Mouse (Mus musculus) brain, embryonic 18.5 days (tissue): Measurements from ENCODE around the gene Hs3st6.

Source experiments
- DNase-seq: peaks from one replicate; pipeline ENCODE4 v3.0.0-alpha.2; 2012; ENCODE audit warnings: low read depth, low spot score

Hs3st6 gene

DNA sequence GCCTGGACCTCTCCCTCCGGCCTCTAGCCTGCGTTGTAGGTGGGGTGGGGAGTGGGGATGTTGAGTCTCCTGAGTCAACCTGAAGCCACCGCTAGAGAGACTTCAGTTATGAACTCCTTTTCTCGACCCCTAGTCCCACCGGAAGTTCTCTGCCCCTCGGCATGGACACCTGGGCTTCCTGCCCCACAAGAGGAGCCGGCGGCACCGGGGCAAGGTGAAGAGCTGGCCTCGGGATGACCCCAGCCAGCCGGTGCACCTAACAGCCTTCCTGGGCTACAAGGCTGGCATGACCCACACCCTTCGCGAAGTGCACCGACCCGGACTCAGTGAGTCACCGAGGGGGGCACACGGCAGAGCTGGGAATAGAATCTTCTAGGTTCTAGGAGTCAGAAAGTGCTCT lies 24.6 kb upstream of the Hs3st6 start:
- DNase-seq: no peak

DNA sequence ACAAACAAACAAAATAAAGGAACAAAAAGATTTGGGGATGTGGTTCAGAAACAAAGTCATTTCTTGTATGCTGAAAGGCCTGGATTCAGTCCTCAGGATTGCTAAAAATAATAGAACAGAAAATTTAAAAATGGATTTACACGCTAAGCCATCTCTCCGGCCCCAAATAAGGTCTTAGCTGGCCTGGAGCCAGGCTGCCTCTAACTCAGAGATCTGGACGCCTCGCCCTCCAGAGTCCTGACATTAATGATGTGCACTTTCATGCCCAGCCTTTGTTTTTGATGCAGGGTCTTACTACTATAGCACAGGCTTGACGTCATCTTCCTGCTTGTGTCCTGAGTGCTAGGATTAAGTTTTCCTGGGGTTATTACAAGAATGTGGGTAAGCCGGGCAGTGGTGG lies 23.7 kb upstream of the Hs3st6 start:
- DNase-seq: no peak

DNA sequence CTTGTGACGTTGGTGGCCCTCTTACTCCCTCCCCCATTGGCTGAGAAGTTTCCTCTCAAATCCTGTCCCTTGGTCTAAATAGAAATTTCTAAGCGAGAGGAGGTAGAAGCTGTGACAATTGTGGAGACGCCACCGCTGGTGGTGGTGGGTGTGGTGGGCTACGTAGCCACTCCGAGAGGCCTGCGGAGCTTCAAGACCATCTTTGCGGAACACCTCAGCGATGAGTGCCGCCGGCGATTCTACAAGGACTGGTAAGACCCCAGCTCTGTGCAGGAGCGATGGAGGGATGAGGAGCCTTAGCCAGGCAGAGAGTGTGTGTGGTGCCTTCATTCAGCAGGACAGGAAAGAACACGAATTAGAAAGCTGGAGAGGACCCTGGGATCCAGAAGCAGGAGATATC lies 22.0 kb upstream of the Hs3st6 start:
- no peak for DNase-seq

DNA sequence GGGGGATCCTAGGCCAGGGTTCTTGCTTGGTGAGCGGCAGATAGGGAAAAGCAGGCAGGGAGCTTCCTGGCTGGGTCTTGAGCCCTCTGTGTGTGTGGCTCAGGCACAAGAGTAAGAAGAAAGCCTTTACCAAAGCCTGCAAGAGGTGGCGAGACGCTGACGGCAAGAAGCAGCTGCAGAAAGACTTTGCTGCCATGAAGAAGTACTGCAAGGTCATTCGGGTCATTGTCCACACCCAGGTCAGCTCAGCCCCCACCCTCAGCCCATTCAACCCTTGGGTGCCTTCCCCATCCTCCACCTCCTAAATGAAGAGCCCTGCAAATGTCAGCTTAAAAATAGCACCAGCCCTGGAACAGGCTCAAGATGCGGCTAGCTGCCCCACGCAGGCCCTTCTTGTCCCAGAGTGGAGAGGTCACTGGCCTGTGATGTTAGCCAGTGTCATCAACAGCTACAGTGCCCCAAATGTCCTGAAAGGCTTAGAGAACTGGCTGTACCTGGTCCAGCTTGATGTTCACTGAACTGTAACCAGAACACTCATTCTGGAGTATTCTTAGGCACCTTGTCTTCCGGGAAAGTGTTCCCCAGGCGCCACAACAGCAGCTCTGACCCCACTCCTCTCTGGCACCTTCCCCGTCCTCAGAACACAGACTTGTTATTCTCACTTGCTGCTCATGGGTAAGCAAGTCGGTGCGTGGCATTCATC lies 20.4 kb upstream of the Hs3st6 start:
- no peak for DNase-seq

DNA sequence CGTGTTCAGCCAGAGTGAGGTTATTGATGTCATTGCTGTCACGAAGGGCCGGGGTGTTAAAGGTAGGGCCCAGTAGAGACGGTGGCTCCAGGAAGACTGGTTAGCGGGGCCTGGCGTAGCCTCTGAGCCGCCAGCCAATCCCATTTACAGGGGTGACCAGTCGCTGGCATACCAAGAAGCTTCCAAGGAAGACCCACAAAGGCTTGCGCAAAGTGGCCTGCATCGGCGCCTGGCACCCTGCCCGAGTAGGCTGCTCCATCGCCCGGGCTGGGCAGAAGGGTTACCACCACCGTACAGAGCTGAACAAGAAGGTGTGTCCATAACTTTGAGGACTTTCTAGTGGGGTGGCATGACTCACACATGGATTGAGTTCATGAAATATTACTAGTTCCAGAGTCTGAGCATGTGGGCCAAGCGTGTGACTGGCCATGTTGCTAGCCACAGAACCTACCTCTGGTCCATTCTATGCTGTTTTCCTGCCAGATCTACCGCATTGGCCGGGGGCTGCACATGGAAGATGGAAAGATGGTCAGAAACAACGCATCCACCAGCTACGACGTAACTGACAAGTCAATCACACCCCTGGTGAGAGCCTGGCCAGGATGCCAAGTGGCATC lies 19.2 kb upstream of the Hs3st6 start:
- no peak for DNase-seq

DNA sequence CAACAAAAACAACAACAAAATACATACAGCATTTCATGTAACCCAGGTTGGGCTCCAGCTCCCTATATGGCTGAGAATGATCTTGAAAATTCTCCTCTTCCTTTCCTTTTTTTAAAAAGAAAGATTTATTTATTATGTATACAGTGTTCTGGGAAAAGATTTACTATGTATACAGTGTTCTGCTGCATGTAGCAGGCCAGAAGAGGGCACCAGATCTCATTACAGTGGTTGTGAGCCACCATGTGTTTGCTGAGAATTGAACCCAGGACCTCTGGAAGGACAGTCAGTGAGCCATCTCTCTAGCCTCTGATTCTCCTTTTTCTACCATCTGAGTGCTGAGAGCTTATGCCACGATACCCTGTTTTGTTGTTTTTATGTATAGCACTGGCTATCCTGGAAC lies 18.3 kb upstream of the Hs3st6 start:
- DNase-seq: no peak

DNA sequence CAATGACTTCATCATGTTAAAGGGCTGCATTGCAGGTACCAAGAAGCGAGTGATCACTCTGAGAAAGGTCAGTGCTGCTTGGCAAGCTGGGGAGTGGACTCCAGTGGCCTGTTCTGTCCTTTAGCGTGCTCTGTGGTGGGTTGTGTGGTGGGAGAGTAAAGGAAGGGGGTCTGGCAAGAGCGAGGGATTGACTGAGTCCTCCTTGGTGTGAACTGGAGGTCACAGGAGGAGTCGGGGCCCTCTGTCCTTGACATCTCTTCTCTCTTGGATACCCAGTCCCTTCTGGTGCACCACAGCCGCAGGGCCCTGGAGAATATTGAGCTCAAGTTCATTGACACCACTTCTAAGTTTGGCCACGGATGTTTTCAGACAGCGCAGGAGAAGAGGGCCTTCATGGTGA lies 17.3 kb upstream of the Hs3st6 start:
- DNase-seq: no peak

DNA sequence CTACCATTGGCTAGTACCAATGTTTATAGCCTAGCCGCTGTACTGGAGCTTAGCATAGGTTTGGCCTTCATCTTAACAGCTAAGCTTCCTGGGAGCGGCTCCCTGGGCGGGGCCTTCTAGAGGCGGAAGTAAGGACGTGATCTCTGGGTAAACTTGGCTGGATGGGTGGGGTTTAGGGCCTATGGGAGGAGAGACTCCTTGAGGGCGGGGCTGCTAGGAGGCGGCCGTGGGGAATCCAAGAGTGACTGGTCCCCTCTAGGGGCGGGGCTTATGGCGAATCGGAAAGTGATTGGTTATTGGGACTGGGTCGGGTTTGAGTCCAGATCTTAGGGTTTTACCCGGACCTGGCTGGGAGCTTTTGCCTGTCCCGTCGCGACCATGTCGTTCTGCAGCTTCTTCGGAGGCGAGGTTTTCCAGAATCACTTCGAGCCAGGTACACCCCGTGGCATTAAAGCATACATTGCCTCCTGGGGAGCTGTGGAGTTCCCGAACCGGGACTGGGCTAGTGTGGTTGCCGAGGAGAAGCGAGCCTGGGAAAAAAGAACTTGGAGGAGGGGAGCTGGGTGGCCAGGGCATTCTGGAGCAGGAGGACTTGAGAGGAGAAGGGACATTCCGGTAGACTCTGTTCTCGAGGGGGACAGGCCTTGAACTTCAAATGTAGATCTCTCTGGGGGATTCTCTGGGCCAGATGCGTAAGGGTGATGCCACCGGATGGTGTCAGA lies 16.3 kb upstream of the Hs3st6 start, which contains the start of gene Msrb1:
Gene Msrb1, plus strand, starts transcription at position 313 of the 722 bp plus-strand sequence.
- DNase-seq: peak; percentile 89

DNA sequence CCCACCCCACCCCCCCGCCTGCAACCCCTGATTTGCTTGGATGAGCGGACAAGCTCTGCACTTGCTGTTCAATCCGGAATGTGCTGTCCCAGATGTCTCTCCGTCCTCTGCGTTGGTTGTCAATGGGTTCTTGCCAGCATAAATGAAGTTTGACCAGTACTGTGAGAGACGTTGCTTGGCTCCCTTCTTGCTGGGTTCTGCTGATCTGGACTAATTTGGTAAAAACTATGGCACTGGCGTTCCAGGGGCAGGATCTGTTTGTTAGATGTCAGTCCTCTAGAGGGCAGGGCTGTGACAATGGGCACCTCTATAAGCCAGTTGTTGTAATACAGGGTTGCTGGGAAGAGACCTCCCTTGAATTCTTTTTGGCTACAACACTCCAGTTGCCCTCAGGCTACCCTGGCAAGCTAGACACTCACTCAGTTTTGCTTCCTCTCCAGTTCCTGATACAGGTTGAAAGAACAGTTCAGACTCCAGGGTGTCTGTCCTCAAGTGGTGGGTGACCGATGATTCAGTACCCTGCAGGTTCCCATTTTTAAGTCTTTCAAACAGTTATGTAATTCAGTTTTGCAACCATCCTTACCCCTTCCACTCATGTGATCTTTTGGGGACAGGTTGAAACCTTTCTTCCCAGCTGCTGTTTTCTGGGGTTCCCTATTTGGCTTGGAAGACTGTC lies 15.5 kb upstream of the Hs3st6 start:
- no peak for DNase-seq

DNA sequence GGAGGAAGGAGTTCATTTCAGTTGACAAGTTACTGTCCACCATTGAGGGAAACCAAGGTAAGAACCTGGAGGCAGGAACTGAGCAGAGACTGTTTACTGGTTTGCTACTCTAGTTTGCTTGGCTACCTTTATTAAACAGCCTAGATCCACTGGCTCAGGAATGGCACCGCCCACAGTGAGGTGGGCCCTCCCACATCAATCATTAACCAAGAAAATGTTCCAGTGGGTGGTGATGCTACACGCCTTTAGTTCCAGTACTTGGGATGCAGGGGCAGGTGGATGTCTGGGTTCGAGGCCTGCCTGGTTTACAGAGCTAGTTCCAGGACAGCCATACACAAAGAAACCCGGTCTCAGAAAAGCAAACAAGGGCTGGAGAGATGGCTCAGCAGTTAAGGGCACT lies 14.6 kb upstream of the Hs3st6 start:
- no peak for DNase-seq

DNA sequence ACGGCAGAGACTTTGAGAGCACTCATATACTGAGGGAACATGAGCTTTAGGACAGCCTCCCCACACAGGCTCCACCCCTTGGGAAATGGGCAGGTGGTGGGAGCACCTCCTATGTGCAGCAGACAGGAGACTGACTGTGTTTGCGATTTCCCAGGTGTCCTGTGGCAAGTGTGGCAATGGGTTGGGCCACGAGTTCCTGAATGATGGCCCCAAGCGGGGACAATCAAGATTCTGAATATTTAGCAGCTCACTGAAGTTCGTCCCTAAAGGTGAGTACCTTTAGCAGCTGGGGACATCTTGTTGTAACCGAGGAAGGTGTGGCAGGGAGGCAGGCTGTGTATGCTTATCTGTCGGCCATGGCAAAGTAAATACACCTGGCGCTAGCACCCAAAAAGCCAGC lies 12.9 kb upstream of the Hs3st6 start:
- DNase-seq: no peak

DNA sequence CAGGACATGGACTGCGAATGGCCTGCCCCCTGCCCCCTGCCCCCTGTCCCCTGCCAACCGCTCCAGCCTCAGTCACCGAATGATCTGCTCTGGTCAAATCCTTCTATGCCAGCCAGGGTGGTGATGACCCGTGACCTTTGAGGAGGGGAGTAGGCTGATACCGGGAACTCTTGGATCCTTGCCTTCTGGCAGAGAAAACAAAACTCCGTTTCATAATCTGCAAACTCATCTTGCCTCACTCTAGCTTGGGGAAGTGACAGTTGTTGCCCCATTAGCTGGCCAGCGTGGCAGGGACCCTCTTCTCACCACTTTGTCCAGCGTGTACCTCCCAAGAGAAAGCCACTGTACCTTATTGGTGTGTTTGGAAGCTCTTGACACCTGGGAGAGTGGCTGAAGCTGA lies 10.5 kb upstream of the Hs3st6 start:
- DNase-seq: no peak

DNA sequence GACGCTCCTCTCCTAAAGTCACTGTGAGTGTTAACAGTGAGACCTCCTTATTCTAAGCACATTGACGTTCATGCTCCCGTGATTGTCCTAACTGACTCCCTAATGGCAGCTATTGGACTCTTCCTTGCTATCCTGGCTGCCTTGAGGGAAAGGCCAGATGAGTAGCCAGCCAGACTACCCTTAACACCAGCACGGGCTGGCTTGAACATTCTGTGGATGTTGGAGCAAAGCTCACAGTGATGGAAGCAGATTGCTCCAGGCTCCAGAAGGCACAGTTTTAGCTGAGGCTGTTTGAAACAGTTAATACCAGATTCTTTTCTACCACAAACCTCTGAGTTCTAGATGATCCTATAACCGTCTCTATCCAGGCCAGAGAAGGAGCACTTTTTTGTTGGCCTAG lies 8.9 kb upstream of the Hs3st6 start:
- DNase-seq: no peak

DNA sequence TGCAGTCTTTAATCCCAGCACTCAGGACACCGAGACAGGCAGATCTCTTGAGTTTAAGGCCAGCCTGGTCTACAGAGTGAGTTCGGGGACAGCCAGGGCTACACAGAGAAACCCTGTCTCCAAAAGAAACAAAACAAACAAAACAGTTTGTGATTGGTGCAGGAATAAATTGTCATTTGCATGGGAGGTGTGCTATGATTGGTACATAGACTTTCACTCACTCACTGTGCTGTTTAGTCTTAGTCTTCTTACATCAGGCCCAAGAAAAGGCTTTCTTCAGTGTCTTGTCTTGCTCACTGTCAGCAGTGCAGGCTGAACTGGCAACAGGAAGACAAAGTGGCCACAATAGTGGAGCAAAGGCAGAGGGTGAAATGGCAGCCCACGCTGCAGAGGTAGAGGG lies 8.4 kb upstream of the Hs3st6 start:
- no peak for DNase-seq

DNA sequence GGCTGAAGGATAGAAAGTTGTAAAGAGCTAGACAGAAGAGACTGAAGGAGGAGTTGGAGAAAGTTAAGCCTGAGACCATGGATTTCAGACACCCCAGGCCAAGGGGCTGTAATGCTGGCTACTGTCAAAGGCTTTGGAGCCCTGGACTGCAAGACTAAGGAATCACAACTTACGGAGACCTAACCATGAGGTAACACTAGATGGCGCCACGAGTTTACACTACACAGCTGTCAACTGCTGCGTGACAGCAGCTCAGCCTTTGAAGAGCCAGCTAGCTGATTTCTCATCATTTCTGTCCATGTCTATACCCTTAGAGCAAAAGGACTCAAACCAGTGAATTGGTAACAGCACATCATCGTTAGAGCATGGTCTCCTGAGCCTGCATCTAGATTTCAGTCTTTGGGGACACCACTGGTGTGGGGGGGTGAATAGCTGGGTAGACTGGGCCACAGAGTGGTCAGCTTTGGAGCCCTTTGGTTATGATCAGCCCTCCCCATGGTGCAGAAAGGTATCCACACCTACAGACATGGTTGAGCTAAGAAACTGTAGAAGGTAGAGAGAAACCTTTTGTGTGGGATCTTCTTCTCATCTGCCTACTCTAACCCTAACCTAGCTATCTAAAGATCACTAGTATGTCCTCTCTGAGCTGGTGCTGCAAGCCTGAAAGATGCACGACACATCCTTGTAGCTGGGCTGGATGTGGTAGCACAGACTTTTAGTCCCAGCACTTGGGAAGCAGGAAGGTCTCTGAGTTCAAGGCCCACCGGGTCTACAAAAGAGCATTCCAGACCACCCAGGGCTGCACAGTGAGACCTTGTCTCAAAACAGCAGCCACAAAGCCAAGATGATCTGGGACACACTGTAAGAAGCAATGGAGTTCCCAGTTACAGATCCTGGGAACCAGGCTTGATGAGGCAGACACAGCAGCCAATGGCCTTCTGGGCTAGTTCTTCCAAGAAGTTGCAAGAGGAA lies 7.0 kb upstream of the Hs3st6 start:
- peak; percentile 60 for DNase-seq

DNA sequence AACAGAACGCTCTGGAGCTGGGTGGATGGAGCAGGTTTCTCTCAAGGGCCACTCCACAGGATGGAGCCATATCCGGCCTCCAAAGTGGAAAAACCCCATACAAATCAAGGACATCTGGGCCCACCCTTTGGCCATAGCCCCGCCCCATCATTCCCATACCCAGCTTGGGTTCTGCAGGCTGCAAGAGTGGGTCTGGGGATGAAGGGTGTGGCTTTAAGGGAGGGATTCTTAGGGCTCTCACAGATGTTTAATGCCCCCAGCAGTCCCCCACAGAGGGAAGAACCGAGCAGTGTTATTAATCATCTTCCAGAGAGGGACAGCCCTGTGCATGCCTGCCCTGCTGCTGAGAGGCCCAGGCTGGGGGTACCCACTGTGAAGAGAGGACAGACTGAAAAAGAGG lies 5.8 kb upstream of the Hs3st6 start:
- no peak for DNase-seq

DNA sequence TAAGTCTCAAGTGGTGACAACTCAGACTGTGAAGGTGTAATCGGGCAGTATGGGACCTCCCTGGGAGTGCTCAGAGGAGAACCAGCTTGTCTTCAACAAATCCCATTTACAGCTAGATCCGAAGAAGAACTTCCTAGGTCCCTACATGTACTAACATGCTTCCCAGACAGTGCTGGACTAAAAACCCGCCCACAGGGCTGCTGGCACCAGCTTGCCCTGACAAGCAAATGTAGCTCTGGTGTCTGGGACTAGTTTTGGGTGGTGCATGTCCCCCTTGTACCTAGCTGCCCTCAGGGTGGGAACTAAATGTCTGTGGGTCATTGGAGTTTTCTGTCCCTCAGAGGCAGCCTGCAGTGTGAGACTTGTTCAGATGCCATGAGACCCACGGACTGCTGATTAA lies 1.3 kb upstream of the Hs3st6 start:
- DNase-seq: no peak

DNA sequence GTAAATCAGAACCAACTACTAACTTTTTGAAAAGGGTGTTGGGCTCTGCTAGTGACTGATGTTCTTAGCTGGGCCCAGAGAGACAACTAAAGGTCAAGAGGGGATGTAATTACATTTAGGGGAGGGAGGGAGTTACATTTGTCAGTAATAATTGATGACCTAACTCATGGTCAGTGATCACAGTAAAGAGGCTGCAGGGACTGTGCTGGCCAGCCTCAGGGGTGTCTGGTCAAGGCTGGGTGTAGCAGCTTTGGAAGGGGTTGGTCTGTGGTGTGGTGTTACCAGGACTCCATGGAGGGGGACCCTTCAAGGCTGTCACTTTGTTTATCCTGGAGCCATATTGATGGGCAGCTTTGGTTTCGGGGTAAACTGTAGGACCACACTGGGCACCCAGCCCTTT lies 4.6 kb downstream of the Hs3st6 start:
- DNase-seq: no peak

DNA sequence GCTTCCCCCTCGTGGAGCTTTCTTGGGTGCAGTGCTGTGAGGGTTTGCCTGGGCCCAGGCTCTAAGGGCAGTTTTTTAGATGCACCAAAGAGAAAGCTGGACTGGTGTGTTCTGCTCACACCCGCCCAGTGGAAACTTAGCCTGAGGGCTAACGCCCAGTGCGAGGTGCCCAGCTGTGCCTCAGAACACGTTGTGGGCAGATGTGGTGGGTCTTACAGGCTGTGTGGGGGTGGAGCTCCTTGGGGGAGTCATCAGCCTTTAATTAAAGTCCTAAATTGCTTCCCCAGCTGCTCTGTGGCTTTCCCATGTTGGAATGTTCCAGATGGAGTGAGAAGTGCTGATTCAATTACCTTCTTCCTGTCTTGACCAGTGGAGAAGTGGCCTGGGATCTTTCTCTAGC lies 8.3 kb downstream of the Hs3st6 start:
- no peak for DNase-seq

DNA sequence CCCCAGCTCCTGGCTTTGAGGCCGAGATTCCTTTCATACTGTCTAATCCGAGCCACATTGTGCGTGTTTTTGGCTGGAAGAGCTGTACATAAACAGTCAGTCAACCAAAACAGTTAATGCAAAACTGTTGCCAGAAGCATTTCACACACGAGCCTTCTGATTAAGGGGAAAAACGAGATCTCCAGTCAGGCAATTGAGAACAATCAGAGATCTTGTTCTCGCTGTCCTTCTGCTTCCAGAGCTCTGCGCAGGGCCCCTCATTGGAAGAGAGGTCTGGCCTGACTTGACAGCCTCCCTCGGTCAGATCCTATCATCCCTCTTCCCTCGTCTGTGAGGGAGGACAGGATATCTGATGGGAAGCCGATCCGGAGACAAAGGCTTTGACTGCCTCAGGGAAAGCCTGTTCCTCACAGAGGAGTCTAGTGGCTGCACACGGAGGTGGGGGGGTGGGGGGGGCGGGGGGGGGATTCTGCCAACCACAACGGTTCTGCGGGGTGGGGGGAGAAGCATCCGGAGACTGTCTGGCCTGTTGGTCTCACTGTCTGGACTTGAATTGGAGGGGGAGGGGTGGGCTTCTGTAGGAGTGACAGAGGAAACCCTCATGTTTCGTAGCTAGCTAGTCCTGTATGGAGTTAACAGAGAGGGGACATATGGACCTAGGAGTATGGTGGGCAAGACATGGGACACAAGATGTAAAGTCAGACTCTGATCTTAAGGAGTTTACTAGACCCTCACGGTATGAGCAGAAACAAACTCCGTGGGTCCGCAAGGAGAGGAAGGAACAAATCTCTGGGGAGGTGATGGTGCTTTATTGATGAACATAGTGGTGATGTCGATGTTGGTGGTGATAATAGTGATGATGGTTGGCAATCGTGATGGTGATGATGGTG lies 12.5 kb downstream of the Hs3st6 start:
- no peak for DNase-seq
